Mouse (Mus musculus) adrenal gland, adult 8-10 months (tissue): ENCODE data around the gene Slc16a2. TPM values are rescaled to one million over a fixed set of nuclear protein-coding genes. Genes with fewer than 3 reads are reported as not detected.

Experiments
- total RNA-seq, 4 experiments: library from RNA; stranded (reverse); gene quantifications; 2 replicates each; pipeline ENCODE4 v1.2.4; 2022

Gene Slc16a2
- total RNA-seq, 4 experiments from 2014 or later = 15.5 to 67.8 (median 38.5) TPM

Other genes starting within 250 kb of the Slc16a2 start
- gene Zcchc13, start 191.4 kb downstream of the Slc16a2 start, total RNA-seq = not detected
- gene Rlim, start 159.3 kb upstream of the Slc16a2 start, total RNA-seq = 10 to 100 TPM; 51.0 to 67.6 (median 62.5) TPM